Comparison of ENCODE assay signal across 16 mouse cellular contexts in genomic region chr2:62271840-62272239, GRCm38 (mm10).
"Had no signal": no experiment of that assay in that cellular context is flagged by ENCODE, and none has a peak within 500 bp of the region (broad histone marks: within the 10 kb centered on the region; RNA-seq: fewer than 3 reads in every experiment).

No protein-coding gene starts in this region.

- H3K27me3 ChIP-seq: neural tube, embryonic 13.5 days; neural tube, embryonic 15.5 days; stomach, embryonic 15.5 days had no signal

- H3K36me3 ChIP-seq: neural tube, embryonic 13.5 days; neural tube, embryonic 15.5 days; stomach, embryonic 15.5 days had no signal

- H3K27ac ChIP-seq: neural tube, embryonic 13.5 days; neural tube, embryonic 15.5 days; stomach, embryonic 15.5 days; stomach, postnatal 0 days had no signal

- H3K9ac ChIP-seq: neural tube, embryonic 13.5 days; neural tube, embryonic 15.5 days; stomach, embryonic 15.5 days had no signal

- H3K9me3 ChIP-seq: neural tube, embryonic 13.5 days; neural tube, embryonic 15.5 days; stomach, embryonic 15.5 days had no signal

- H3K4me1 ChIP-seq: neural tube, embryonic 13.5 days; neural tube, embryonic 15.5 days; stomach, embryonic 15.5 days had no signal

- H3K4me3 ChIP-seq: neural tube, embryonic 13.5 days; neural tube, embryonic 15.5 days; stomach, embryonic 15.5 days had no signal

- DNase-seq: retina, postnatal 1 day; right cerebral cortex, adult 18-20 months; right cerebral cortex, postnatal 14 days; right cerebral cortex, postnatal 25 days; right cerebral cortex, postnatal 4 days; spleen, adult 18-20 months; thymus, adult 18-20 months; thymus, adult 2 months; thymus, postnatal 14 days; thymus, postnatal 25 days; thymus, postnatal 36 days; thymus, postnatal 4 days had no signal
